Mouse (Mus musculus): ENCODE data around the gene Ulk3. TPM values are rescaled to one million over a fixed set of nuclear protein-coding genes. Genes with fewer than 3 reads are reported as not detected.
A peak's percentile ranks its signal among the peaks of the same experiment; 100 is the strongest.

Gene Ulk3
- polyA plus RNA-seq, 1 experiment from 2014 or later, result 14.3 TPM

GRCm38 (mm10) chr9:57601353-57601706 lies 12.1 kb downstream of the Ulk3 start:
- 29% methylated on average over 2 of the region's 2 CpGs for whole genome bisulfite sequencing
- no peak for ATAC-seq (replicated peaks; ENCODE audit: insufficient number of reproducible peaks, insufficient read depth, low FRiP score, low read depth)
- no peak overlapping the region for H3K27ac ChIP-seq

GRCm38 (mm10) chr9:57602098-57602497 lies 12.8 kb downstream of the Ulk3 start:
- H3K36me3 ChIP-seq, result no peaks in the 10 kb centered on the region
- H3K9ac ChIP-seq, result no peak overlapping the region
- H3K27ac ChIP-seq, result no peak overlapping the region
- peaks cover 36% of the 10 kb centered on the region for H3K4me1 ChIP-seq (replicated peaks)
- WGBS, result 38% methylated on average over 8 of the region's 8 CpGs
- H3K4me3 ChIP-seq, result no peak overlapping the region
- no peak overlapping the region for H3K4me2 ChIP-seq
- no peaks in the 10 kb centered on the region for H3K9me3 ChIP-seq (replicated peaks)
- H3K27me3 ChIP-seq, result peaks cover 34% of the 10 kb centered on the region
- ATAC-seq (replicated peaks; ENCODE audit: insufficient number of reproducible peaks, insufficient read depth, low FRiP score, low read depth), result no peak

More at GRCm38 (mm10) chr9:57601353-57601706, 12.1 kb downstream of the Ulk3 start:
- H3K4me1 ChIP-seq (replicated peaks), result peaks cover 37% of the 10 kb centered on the region
- no peaks in the 10 kb centered on the region for H3K36me3 ChIP-seq
- peaks cover 26% of the 10 kb centered on the region for H3K27me3 ChIP-seq
- H3K9ac ChIP-seq, result no peak overlapping the region
- no peaks in the 10 kb centered on the region for H3K9me3 ChIP-seq (replicated peaks)
- H3K4me2 ChIP-seq, result no peak overlapping the region
- H3K4me3 ChIP-seq, result no peak overlapping the region

GRCm38 (mm10) chr9:57604875-57605274 lies 15.6 kb downstream of the Ulk3 start:
- Histone ChIP-seq H3K27ac (no peak overlapping the region), H3K36me3 (no peaks in the 10 kb centered on the region), H3K9ac (no peak overlapping the region), H3K4me2 (no peak overlapping the region), H3K4me1 (replicated peaks) (peaks cover 23% of the 10 kb centered on the region), H3K27me3 (peaks cover 54% of the 10 kb centered on the region), H3K9me3 (replicated peaks) (no peaks in the 10 kb centered on the region), H3K4me3 (no peak overlapping the region)
- no peak for ATAC-seq (replicated peaks; ENCODE audit: insufficient number of reproducible peaks, insufficient read depth, low FRiP score, low read depth)
- WGBS, result 71% methylated on average over 4 of the region's 4 CpGs

GRCm38 (mm10) chr9:57605503-57605902 lies 16.3 kb downstream of the Ulk3 start:
- Histone ChIP-seq H3K4me3 (no peak overlapping the region), H3K4me1 (replicated peaks) (peaks cover 20% of the 10 kb centered on the region), H3K27ac (no peak overlapping the region), H3K9ac (no peak overlapping the region), H3K27me3 (peaks cover 54% of the 10 kb centered on the region), H3K9me3 (replicated peaks) (no peaks in the 10 kb centered on the region), H3K4me2 (no peak overlapping the region), H3K36me3 (no peaks in the 10 kb centered on the region)
- no peak for ATAC-seq (replicated peaks; ENCODE audit: insufficient number of reproducible peaks, insufficient read depth, low FRiP score, low read depth)
- WGBS, result 17% methylated on average over 9 of the region's 9 CpGs

- Histone ChIP-seq H3K4me1 (replicated peaks) (peaks cover 12% of the 10 kb centered on the region), H3K27me3 (peaks cover 54% of the 10 kb centered on the region), H3K4me2 (no peak within 1 kb of the TSS), H3K9me3 (replicated peaks) (no peaks in the 10 kb centered on the region), H3K27ac (no peak within 1 kb of the TSS), H3K9ac (no peak within 1 kb of the TSS), H3K4me3 (no peak within 1 kb of the TSS), H3K36me3 (no peaks in the 10 kb centered on the region)
- ATAC-seq (replicated peaks; ENCODE audit: insufficient number of reproducible peaks, insufficient read depth, low FRiP score, low read depth), result peak; percentile 54; the same call in 1 of the 2 replicates
- WGBS, result 5% methylated on average over 24 of the region's 24 CpGs
Measured at GRCm38 (mm10) chr9:57606139-57606851, 17.0 kb downstream of the Ulk3 start, which contains the start of gene Cplx3. Cplx3 (minus strand) TSS chr9:57606281.

GRCm38 (mm10) chr9:57609803-57610202 lies 20.6 kb downstream of the Ulk3 start:
- WGBS, result 49% methylated on average over 3 of the region's 3 CpGs
- peaks cover 48% of the 10 kb centered on the region for H3K27me3 ChIP-seq
- ATAC-seq (replicated peaks; ENCODE audit: insufficient number of reproducible peaks, insufficient read depth, low FRiP score, low read depth), result no peak
- H3K9me3 ChIP-seq (replicated peaks), result no peaks in the 10 kb centered on the region
- no peak overlapping the region for H3K4me3 ChIP-seq
- no peak overlapping the region for H3K4me2 ChIP-seq
- no peak overlapping the region for H3K27ac ChIP-seq
- no peaks in the 10 kb centered on the region for H3K36me3 ChIP-seq
- H3K9ac ChIP-seq, result no peak overlapping the region
- H3K4me1 ChIP-seq (replicated peaks), result peaks cover 3% of the 10 kb centered on the region

GRCm38 (mm10) chr9:57610359-57610826 lies 21.1 kb downstream of the Ulk3 start:
- Histone ChIP-seq H3K4me1 (replicated peaks) (peaks cover 6% of the 10 kb centered on the region), H3K4me3 (no peak overlapping the region), H3K4me2 (no peak overlapping the region), H3K36me3 (no peaks in the 10 kb centered on the region), H3K9me3 (replicated peaks) (no peaks in the 10 kb centered on the region), H3K27ac (no peak overlapping the region), H3K9ac (no peak overlapping the region), H3K27me3 (peaks cover 43% of the 10 kb centered on the region)
- WGBS, result 51% methylated on average over 3 of the region's 3 CpGs
- no peak for ATAC-seq (replicated peaks; ENCODE audit: insufficient number of reproducible peaks, insufficient read depth, low FRiP score, low read depth)

- H3K27me3 ChIP-seq, result peaks cover 22% of the 10 kb centered on the region; the same call in 1 of the 2 replicates
- no peak overlapping the region for H3K9ac ChIP-seq
- no peaks in the 10 kb centered on the region for H3K9me3 ChIP-seq (replicated peaks)
- WGBS, result 55% methylated on average over 7 of the region's 7 CpGs
- H3K4me2 ChIP-seq, result no peak overlapping the region
- H3K4me1 ChIP-seq (replicated peaks), result peaks cover 6% of the 10 kb centered on the region
- no peak overlapping the region for H3K27ac ChIP-seq
- H3K4me3 ChIP-seq, result no peak overlapping the region
- ATAC-seq (replicated peaks; ENCODE audit: insufficient number of reproducible peaks, insufficient read depth, low FRiP score, low read depth), result no peak
- H3K36me3 ChIP-seq, result no peaks in the 10 kb centered on the region
Measured at GRCm38 (mm10) chr9:57612587-57612986, 23.3 kb downstream of the Ulk3 start.

GRCm38 (mm10) chr9:57613975-57614374 lies 24.7 kb downstream of the Ulk3 start:
- Histone ChIP-seq H3K9ac (no peak overlapping the region), H3K9me3 (replicated peaks) (no peaks in the 10 kb centered on the region), H3K4me3 (no peak overlapping the region), H3K27ac (no peak overlapping the region), H3K4me1 (replicated peaks) (peaks cover 6% of the 10 kb centered on the region), H3K4me2 (no peak overlapping the region), H3K36me3 (no peaks in the 10 kb centered on the region), H3K27me3 (peaks cover 11% of the 10 kb centered on the region; the same call in 1 of the 2 replicates)
- no peak for ATAC-seq (replicated peaks; ENCODE audit: insufficient number of reproducible peaks, insufficient read depth, low FRiP score, low read depth)
- WGBS, result 65% methylated on average over 7 of the region's 7 CpGs

GRCm38 (mm10) chr9:57614786-57615185 lies 25.5 kb downstream of the Ulk3 start:
- Histone ChIP-seq H3K4me3 (no peak overlapping the region), H3K27ac (no peak overlapping the region), H3K36me3 (no peaks in the 10 kb centered on the region), H3K4me1 (replicated peaks) (peaks cover 6% of the 10 kb centered on the region), H3K27me3 (0 out of 2 replicates have a peak, but pooled peaks cover 5% of the 10 kb centered on the region), H3K4me2 (no peak overlapping the region), H3K9me3 (replicated peaks) (no peaks in the 10 kb centered on the region), H3K9ac (no peak overlapping the region)
- ATAC-seq (replicated peaks; ENCODE audit: insufficient number of reproducible peaks, insufficient read depth, low FRiP score, low read depth), result 0 out of 2 replicates have a peak, but pooled peaks have one; percentile 45
- WGBS, result 67% methylated on average over 4 of the region's 4 CpGs

- Histone ChIP-seq H3K9me3 (replicated peaks) (no peaks in the 10 kb centered on the region), H3K9ac (no peak overlapping the region), H3K4me1 (replicated peaks) (peaks cover 6% of the 10 kb centered on the region; the same call in 1 of the 2 replicates), H3K36me3 (no peaks in the 10 kb centered on the region), H3K27me3 (no peaks in the 10 kb centered on the region), H3K27ac (no peak overlapping the region), H3K4me2 (no peak overlapping the region), H3K4me3 (no peak overlapping the region)
- WGBS, result 74% methylated on average over 8 of the region's 8 CpGs
- ATAC-seq (replicated peaks; ENCODE audit: insufficient number of reproducible peaks, insufficient read depth, low FRiP score, low read depth), result no peak
Measured at GRCm38 (mm10) chr9:57617556-57618169, 28.4 kb downstream of the Ulk3 start.

Measured in heart, embryonic 15.5 days (tissue).